24 mouse cellular contexts compared by ENCODE assay signal in the genomic region with DNA sequence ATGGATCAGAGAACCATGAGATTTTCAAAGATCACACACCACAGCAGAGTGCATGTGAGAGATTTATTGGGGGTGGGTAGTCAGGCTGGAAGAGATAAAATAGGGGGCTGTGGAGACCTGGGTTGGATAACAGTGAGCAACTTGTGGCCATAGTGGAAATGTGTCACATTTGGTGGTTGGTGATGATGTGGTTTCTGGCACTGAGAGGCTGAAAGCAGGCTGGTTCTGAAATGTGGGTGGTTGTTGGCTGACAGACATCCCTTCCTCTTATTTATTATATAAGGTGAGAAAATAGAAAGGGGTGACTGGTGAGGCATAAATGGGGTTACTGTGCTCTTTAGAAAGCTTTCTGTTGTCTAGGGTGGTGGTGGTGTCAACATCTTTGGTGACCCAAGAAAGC. TPM values are rescaled to one million over a fixed set of nuclear protein-coding genes. Genes with fewer than 3 reads are reported as not detected.
"Had no signal": no experiment of that assay in that cellular context is flagged by ENCODE, and none has a peak within 500 bp of the region (broad histone marks: within the 10 kb centered on the region; RNA-seq: fewer than 3 reads in every experiment).

No protein-coding gene starts in this region.

- H3K9me3 ChIP-seq: kidney, embryonic 15.5 days; limb, embryonic 13.5 days; liver, embryonic 12.5 days; liver, embryonic 15.5 days; megakaryocyte, embryonic 14.5 days; midbrain, embryonic 12.5 days; midbrain, embryonic 15.5 days; neural tube, embryonic 12.5 days; neural tube, embryonic 15.5 days; stomach, embryonic 15.5 days had no signal

- DNase-seq: kidney, adult 8-10 months; kidney, postnatal 10 days; kidney, postnatal 36 days; left cerebral cortex, postnatal 4 days; liver; lung, adult 18-20 months; right cerebral cortex, adult 18-20 months; right cerebral cortex, postnatal 14 days; right cerebral cortex, postnatal 4 days had no signal

- H3K27ac ChIP-seq: kidney, embryonic 15.5 days; limb, embryonic 13.5 days; liver, embryonic 12.5 days; liver, embryonic 15.5 days; midbrain, embryonic 12.5 days; midbrain, embryonic 15.5 days; neural tube, embryonic 12.5 days; neural tube, embryonic 15.5 days; stomach, embryonic 15.5 days had no signal

- H3K4me2 ChIP-seq: kidney, embryonic 15.5 days; limb, embryonic 13.5 days; liver, embryonic 12.5 days; liver, embryonic 15.5 days; midbrain, embryonic 12.5 days; midbrain, embryonic 15.5 days; neural tube, embryonic 12.5 days; neural tube, embryonic 15.5 days; stomach, embryonic 15.5 days had no signal

- H3K9ac ChIP-seq: kidney, embryonic 15.5 days; limb, embryonic 13.5 days; liver, embryonic 12.5 days; liver, embryonic 15.5 days; midbrain, embryonic 12.5 days; midbrain, embryonic 15.5 days; neural tube, embryonic 12.5 days; neural tube, embryonic 15.5 days; stomach, embryonic 15.5 days had no signal

- H3K4me3 ChIP-seq: kidney, embryonic 15.5 days; limb, embryonic 13.5 days; liver, embryonic 12.5 days; liver, embryonic 15.5 days; megakaryocyte, embryonic 14.5 days; midbrain, embryonic 12.5 days; midbrain, embryonic 15.5 days; neural tube, embryonic 12.5 days; neural tube, embryonic 15.5 days; stomach, embryonic 15.5 days had no signal

- ATAC-seq: intestine, postnatal 0 days; liver, embryonic 12.5 days; midbrain, embryonic 15.5 days had no signal

- H3K36me3 ChIP-seq: kidney, embryonic 15.5 days; limb, embryonic 13.5 days; liver, embryonic 12.5 days; liver, embryonic 15.5 days; midbrain, embryonic 12.5 days; midbrain, embryonic 15.5 days; neural tube, embryonic 12.5 days; neural tube, embryonic 15.5 days; stomach, embryonic 15.5 days had no signal

- H3K4me1 ChIP-seq: megakaryocyte, embryonic 14.5 days; midbrain, embryonic 12.5 days; stomach, embryonic 15.5 days had no signal

RNA-seq across cellular contexts. Expression of gene Gm8909, which starts 1.4 kb away (rescaled TPM):
- total RNA-seq: layer of hippocampus, adult 8-10 months; layer of hippocampus, postnatal 14 days; left cerebral cortex, adult 8-10 months; left cerebral cortex, postnatal 14 days; left cerebral cortex, postnatal 4 days had no signal
- polyA plus RNA-seq: kidney, embryonic 15.5 days; limb, embryonic 13.5 days; liver, embryonic 12.5 days; liver, embryonic 15.5 days; midbrain, embryonic 12.5 days; midbrain, embryonic 15.5 days; neural tube, embryonic 15.5 days had no signal

RNA-seq across cellular contexts. Expression of gene H2-T3, which starts 20.3 kb away (rescaled TPM):
- total RNA-seq: layer of hippocampus, adult 8-10 months; layer of hippocampus, postnatal 14 days; left cerebral cortex, adult 8-10 months; left cerebral cortex, postnatal 14 days; left cerebral cortex, postnatal 4 days had no signal
- polyA plus RNA-seq: kidney, embryonic 15.5 days; limb, embryonic 13.5 days; liver, embryonic 12.5 days; liver, embryonic 15.5 days; midbrain, embryonic 12.5 days; neural tube, embryonic 12.5 days; neural tube, embryonic 15.5 days had no signal

RNA-seq across cellular contexts. Expression of gene Gm7030, which starts 40.5 kb away (rescaled TPM):
- total RNA-seq: layer of hippocampus, postnatal 14 days; left cerebral cortex, postnatal 14 days; left cerebral cortex, postnatal 4 days had no signal
- polyA plus RNA-seq: kidney, embryonic 15.5 days; limb, embryonic 13.5 days; liver, embryonic 12.5 days; liver, embryonic 15.5 days; midbrain, embryonic 12.5 days; midbrain, embryonic 15.5 days; neural tube, embryonic 12.5 days; neural tube, embryonic 15.5 days; stomach, embryonic 15.5 days had no signal

RNA-seq across cellular contexts. Expression of gene Gm19684, which starts 48.3 kb away (rescaled TPM):
- total RNA-seq: layer of hippocampus, postnatal 14 days; left cerebral cortex, postnatal 14 days; left cerebral cortex, postnatal 4 days had no signal
- polyA plus RNA-seq: intestine, postnatal 0 days; kidney, embryonic 15.5 days; limb, embryonic 13.5 days; liver, embryonic 12.5 days; liver, embryonic 15.5 days; midbrain, embryonic 12.5 days; midbrain, embryonic 15.5 days; neural tube, embryonic 12.5 days; neural tube, embryonic 15.5 days; stomach, embryonic 15.5 days had no signal
